Mouse (Mus musculus) inflammation-experienced regulatory T-cells, adult 6 months (primary cell): ENCODE measurements around the gene C87436. TPM values are rescaled to one million over a fixed set of nuclear protein-coding genes. Genes with fewer than 3 reads are reported as not detected.

ENCODE experiments used
- ATAC-seq: one replicate; pipeline ENCODE4 v1.8.0; 2017
- polyA plus RNA-seq, 3 experiments: library from polyadenylated mRNA; unstranded; fragments of 100-300 nt; shearing (Covaris generic); gene quantifications; one replicate each; pipeline ENCODE4 v1.2.1; 2017

C87436 gene
- polyA plus RNA-seq, 3 experiments from 2014 or later: 20.2 to 39.5 (median 34.5) TPM

DNA sequence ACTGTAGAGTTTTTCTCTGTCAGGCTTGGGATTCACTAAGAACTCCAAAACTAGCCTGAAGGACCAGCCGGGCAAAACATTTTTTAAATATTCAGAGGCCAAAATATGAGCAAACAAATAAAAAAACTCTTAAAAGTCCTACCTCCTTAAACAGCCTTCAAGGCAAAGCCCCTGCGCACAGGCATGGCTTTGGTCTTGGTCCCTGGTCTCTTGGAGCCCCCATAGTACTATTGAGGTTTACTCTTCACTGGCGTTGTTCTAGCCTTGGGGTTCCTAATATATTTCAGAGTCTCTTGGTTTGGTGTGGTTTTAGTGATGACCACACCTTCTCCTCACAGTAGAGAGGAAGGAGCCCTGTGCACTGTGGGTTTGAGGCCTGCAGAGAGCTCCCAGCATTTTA, 6.6 kb upstream of the C87436 start:
- ATAC-seq: no peak

DNA sequence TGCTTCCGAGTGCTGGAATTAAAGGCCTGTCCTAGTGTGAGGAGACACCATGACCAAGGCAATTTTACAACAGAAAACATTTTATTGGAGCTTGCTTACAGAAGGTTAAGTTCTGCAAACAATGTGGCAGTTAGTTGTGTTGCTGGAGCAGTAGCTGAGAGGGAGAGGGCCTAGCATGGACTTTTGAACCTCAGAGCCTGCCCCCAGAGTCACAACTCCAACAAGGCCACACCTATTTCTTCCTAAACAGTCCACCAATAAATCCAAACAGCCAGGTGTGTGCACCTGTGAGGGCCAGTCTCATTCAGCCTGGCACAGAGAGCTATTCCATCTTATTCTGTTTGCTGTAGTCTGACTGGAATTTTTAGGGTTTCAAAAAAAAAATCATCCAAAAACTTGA, 4.5 kb upstream of the C87436 start:
- no peak for ATAC-seq

DNA sequence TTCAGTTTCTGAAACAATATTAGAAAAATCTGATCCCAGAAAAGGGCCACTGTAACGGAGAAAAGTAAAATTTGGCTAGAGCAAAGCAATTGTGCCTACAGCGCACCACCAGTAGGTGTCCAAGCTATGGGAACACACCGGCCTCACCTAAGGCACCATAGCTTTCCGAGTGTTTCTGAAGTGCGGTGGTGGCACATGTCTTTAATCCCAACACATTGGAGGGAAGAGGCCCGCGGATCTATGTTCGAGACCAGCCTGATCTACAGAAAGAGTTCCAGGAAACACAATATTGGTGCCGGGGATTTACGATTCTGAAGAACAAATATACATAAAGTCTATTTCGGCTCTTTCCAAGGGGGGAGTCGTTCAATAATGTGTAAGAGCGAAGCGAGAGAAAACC, 463 bp upstream of the C87436 start:
- ATAC-seq: peak; percentile 41

DNA sequence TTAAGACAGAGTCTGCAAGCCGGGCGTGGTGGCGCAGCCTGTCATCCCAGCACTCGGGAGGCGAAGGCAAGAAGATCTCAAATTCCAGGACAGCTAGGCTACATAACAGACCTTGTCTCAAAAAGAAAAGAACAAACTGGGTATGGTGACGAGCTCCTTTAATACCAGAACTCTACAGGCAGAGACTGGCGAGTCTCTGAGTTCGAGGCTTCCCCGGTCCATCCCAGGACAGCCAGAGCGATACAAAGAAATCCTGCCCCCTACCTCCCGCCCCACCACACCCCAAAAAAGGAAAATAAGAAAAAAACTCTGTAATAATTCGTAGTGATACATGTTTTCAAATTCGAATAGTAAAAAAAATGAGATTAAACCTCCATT, 934 bp downstream of the C87436 start:
- no peak for ATAC-seq

DNA sequence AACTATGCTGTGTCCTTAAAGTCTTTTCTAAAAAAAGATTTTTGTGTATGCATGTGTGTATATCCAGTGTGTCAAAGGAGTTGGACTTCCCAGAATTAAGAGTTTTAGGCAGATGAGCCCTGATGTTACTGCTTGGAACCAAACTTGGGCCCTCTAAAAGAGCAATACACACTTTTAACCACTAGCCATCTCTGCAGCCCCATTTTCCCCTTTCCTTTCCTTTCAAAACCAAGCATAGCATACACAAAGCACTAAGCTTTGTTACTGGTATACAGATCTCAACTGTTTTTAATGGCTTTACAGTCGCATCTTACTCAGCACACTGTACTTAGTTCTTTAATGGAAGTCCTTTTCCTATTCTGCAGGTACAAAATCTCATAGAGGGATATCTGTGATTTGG, 1.4 kb downstream of the C87436 start:
- no peak for ATAC-seq

DNA sequence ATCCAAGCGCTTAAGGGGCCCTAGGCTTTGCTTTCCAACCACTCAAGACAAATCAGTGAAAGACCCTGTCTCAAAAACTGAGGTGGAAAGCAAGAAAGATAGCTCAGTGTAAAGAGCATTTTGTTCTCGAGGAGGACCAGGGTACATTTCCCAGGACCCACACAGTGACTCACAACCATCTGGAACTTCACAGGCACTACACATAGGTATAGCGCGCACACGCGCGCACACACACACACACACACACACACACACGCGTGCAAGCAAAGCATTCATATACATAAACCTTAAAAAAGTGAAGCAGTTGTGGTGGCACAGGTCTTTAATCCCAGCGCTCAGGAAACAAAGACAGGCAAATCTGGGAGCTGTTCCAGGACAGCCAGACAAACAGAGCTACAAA, 3.4 kb downstream of the C87436 start:
- ATAC-seq: no peak

DNA sequence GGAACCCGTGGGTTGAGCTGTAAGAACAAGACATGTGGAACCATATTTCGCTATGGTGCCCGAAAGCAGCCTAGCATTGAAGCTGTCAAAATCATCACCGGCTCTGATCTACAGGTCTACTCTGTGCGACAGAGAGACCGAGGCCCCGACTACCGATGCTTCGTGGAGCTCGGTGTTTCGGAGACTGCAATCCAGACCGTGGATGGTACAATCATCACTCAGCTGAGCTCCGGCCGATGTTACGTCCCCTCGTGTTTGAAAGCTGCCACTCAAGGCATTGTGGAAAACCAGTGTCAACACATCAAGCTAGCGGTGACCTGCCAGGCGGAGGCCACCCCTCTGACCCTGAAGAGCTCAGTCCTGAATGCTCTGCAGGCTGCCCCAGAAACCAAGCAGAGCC, 7.4 kb downstream of the C87436 start:
- ATAC-seq: no peak

DNA sequence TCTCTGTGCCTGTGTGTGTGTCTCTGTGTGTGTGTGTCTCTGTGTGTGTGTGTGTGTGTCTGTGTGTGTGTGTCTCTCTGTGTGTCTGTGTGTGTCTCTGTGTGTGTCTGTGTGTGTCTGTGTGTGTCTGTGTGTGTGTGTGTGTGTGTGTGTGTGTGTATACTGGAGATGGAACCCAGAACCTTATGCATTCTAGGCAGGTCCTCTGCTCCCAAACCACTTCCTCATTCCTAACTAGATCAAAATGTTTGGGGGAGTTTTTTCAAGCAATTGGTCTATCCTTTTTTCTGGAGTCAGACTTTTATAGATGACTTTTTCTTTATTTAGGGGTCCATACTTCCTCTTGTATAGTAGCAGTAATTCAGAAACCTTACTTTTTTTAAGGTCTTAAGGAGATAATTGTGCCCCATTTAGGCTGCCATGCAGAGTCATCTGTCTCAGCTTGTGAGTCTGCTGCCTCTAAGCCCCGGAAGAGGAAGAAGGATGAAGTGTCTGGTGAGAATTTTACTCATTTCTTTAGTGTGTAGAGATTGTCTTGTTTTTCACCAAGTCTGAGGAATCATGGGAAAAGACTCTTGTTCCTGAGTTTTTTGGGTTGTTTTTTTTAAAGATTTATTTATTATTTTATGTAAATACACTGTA, 8.9 kb downstream of the C87436 start:
- ATAC-seq: no peak

DNA sequence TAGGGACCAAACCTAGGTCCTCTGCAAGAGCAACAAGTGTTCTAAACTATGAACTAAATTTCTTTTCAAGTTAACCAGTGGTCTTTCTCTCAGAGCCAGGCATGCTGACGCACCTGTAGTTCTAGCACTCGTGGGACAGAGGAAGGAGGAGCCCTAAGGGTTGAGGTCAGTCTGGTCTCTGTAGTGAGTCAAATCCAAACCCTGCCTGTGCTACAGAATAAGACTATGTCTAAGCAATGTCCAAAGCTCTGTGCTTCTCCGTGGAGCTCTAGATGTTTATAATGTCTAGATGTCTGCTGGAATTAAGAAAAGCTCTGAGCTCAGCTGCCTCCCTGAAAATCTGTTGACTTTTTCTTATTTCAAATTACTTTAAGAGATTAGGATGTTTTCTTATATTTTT, 18.6 kb downstream of the C87436 start:
- no peak for ATAC-seq

DNA sequence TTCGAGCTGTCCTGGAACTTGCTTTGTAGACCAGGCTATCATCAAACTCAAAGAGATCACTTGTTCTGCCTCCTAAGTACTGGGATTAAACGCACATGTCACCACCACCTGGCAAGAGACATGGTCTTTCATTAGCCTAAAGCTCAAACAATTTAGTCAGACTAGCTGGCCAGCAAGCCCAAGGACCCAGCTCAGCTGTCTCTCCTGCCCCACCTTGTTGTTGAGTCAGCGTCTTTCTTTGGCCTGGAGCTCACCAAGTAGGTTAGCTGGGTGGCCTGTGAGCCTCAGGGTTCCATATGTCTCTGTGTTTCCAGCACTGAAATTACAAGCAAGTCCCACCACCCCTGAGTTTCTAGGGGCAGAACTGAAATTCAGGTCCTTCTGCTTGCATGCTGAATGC, 24.9 kb downstream of the C87436 start:
- ATAC-seq: no peak

DNA sequence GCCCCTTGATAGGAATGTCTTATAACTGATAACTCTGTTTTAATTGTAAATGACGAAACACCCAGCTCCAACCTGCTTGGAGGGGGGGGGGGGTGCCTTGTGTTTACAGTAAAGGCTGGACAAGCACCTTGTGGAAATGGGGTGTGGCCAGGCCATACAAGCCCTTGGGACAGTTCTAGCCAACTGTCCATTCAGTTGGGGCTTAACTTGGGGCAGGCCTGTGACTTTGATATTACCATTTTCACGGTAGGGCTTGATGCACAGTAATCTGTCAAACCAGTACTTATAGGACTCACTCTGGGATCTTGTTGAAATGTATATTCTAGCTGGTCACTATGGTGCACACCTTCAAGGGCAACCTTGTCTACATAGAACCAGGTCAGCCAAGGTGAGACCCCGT, 33.1 kb downstream of the C87436 start:
- no peak for ATAC-seq

DNA sequence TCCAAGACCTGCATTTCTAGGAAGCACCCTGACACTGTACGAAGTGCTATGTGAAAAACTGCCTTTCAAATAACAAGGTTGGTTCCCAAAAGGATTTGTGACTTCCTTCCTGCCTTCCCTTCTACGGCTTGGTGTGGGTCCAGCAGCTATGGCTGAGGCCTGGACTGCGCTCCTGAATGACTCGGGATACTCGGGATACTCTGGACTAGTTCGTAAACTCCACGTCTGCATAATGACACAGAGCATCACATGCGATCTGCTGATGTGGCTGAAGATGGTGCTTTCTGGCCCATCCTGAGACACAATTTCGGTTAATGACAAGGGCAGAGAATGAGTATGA, 33.6 kb downstream of the C87436 start:
- peak; percentile 19 for ATAC-seq

DNA sequence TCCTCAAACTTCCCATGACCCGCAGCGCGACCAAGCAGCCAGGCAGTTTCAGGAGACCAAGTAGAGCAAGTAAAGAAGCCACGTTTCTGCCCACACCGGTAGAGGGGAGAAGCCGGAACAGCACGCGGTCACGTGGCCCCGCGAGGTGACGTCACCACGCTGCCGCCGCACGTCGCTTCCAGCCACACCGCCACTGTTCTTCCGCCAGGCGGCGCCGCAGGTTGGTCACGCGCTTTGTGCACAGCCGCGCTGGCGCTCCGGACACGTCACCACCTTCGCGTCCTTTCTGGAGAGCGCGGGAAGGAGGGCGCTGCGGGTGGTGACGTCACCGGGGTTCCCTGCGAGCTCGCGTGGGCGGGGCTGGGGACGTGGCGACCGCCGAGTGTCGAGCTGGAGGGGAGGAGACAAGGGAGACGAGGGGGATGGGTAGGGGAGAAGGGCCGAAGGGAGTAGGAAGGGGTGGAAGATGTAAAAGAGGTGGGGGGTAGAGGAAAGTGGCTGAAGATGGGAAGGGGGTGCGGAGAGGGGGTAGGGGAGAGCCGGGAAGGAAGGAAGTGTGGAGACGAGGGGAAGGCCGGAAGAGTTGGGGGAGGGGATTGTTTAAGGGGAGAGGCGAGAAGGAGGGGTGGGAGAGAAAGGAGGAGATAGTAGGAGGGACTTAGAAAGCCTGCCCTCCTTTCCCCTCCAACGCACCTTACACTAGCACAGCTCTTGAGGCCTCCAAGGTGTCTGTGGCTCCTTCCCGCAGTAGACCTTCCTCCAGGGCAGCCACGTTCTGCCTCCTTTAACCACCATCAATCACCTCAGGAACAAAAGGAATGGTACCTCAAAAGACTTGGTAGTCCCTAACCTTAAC, 34.2 kb downstream of the C87436 start:
- peak; percentile 82 for ATAC-seq

DNA sequence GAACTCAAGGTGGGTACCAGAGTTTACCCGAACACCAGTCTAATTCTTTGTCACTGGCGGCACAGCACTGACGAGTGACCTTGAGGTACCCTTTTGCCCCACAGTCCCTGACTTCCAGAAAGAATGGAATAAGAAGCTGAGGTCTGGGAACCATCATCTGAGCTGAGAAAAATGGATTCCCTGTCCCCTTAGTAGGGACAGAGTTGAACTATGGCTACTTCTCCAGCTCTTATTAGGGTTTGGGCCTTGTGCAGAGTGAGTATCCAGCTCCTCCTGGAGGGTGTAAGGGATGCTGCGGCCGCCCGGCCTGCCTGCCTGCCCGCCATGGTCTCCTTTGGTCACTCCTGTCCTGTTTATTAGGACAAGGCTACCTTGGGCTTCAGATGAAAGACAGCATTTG, 34.9 kb downstream of the C87436 start:
- no peak for ATAC-seq

DNA sequence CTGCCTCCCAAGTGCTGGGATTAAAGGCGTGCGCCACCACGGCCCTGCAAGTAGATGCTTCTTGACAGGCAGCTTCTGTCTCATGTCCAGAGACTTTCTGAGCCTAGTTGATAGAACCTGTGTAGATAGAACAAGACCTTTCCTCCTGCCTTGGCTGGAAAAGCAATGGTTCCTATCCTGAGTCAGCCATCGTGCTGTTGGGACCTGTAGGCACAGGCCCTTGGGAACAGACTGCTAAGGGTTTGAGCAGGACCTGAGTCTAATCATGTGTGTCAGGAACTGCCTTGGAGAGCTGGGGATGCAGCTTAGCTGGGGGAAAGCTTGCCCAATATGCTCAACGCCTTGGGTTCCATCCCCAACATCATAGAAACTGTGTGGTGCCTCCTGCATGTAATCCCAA, 35.9 kb downstream of the C87436 start:
- no peak for ATAC-seq

DNA sequence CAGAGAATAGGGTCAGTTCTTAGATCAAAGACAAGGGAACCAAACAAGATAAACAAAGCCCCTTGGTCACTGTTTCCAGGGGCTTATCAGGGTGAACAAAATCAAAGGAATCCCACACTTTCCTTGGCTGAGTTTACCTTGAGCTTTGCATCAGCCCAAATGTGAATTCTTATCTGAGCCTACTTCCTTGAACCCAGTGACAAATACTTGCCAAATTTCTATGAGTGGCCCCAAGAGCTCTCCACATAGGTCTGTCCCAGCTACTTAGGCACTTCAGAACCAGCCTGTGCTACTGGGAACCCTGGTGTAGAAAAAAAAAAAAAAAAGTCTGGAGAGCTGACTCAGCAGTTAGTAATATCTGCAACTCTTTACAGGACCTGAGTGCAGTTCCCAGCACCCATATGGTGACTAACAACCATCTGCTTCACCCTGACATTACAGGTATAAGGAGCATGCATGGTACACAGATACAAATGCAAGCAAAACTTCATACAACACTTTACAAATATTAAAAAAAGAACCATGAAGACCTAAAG, 36.5 kb downstream of the C87436 start:
- ATAC-seq: no peak

DNA sequence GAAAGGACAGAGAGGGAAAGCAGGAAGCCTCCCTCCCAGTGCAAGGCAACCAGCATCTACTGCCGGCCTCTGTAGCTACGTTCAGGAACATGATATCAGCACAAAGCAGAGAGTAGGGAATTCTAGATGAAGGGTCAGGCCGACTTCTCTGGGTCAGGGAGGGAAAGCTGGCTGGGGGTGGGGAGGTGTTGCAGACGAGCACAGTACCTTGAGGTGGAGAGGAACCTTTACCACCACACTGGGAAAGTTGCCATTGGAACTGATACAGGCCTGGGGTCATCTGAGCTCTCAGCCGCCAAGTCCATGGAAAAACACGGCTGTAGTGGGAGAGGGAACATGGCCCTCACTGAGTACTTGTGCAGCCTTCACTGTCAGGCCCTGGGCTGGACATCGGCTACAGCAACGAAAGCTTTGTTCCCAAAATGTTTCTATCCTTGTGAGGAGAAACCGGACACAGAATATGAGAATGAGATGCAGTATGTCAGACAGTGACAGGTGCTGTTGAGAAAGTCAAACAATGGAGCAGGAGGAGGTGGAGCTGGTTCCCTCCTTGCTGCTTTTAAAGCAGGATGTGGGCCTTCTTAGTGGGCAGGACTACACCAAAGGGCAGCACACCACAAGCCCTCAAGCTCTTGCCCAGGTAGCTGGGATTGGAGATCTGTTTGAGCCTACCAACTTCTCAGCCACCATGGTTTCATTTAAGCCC, 37.4 kb downstream of the C87436 start:
- ATAC-seq: no peak

DNA sequence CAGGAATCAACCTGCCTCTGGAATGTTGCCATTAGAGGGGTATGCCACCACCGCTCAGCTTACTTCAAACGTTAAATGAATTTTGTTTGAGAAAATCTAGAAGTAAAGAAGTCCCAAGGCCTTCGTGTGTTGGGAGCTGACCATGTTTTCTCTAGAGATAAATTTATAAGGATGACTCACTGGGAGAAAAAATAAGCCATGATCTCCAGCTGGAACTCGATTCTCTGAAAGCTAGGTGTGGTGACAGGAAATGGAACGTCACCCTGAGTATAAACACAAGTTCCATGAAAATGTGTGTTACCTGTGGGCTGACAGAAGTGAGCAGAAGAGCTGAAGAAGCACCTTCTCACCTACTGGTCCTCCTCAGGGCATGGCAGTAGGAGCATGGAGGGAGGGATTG, 38.8 kb downstream of the C87436 start:
- ATAC-seq: no peak

DNA sequence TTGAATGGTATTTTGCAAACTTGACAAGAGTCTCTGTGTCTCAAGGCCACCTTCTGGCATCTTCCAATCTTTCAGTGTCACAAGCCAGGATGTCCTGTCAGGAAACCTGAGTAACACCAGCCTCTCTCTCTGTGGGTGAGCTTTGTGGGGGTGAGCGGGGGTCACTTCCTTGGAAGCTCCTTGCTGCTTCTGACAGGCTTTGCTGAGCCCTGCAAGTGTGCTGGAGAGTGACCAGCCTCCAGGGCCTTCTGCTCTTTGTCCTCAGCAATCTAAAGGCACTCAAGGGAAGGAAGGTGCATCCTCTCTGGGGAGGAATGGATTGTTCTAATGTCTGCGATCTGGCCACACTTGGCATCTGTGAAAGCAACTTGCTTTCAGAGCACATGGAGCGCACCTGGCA, 41.1 kb downstream of the C87436 start:
- ATAC-seq: no peak

DNA sequence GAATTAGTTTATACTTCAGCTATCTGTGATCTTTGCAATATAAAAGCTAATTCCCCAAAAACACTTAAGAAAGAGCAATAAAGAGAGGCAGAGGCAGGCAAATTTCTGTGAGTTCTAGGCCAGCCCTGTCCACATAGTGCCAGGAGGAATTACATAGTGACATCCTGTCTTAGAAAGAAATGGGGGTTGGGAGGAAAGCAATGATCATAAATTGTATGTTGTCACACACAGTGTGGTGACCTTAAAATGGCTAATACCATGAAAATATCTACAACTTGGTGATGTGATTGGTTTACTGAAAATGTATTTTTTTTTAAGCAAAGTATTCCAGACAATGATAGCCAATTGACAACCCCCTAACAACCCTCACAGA, 41.6 kb downstream of the C87436 start:
- ATAC-seq: no peak

DNA sequence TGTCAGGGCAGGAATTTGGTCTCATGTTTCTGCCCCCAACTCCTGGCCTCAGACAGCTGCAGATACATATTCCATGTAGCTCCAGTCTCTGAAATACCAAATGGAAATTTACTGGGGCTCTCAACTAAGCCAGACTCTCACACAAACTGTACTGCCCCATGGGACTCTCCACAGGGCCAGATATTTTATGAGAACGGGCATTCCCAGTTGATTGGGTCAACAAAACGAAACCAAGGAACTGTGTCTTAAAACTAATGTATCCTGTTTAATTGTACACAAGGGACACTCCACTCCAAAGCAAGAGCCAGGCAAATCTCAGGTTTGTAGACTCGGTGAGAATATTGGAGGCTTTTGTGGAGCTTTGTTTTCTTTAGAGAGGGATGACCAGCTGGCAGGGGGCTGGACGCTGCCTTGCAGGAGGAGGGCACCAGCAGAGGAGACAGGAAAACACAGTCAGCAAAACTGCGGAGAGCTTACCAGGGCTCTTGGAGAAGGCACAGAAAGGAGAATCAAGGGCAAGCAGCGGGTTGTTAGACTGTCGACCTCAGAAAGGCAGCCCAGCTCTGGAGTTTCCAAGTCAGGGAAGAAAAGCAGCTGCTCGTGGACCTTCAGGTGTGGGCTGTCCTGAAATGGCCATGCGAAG, 42.1 kb downstream of the C87436 start:
- ATAC-seq: no peak

DNA sequence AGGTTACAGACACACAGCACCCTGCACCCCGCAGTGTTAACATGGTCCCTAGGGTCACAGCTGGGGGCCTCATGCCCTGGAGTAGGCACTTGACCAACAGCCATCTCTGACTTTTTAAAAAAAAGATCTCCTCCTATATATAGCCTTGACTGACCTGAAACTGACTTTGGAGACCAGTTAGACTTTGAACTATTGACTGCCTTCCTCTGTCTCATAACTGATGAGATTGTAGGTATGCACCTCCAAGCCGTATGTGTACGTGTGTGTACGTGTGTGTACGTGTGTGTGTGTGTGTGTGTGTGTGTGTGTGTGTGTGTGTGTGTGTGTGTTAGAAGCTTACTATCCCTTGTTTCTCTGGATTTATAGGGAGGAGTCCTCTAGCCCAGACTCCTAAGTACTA, 43.7 kb downstream of the C87436 start:
- no peak for ATAC-seq

DNA sequence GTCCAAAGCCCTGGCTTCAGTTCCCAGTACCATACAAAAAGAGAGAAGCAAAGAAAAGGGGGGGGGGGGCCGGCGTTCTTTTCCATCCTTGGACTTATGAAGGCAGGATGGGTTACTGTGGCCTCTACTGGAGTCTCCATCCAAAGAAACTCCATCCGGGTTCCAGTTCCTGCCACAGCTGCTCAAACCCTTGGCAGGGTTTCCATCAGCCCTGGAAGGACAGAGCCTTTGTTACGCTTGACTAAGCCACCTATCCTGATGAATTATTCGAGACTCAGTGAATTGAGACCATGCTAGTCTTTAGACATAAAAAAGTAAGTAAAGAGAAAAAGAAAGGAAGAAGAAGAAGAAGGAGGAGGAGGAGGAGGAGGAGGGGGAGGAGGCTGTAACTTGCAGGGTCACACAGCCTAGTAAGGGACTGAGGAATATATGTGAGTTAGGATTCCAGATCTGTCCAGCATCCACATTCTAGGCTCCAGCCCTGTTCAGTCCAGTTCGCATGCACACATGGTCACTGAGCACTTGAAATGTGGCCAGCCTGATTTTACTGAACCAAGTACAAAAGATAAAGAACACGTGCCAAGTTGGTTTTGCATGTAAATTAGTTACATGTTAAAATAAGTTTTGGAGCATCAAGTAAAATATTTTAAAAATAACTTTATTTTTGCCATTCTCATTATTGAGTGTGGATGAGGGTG, 47.9 kb downstream of the C87436 start:
- ATAC-seq: no peak
